Mouse (Mus musculus): Measurements from ENCODE around the gene Hhat. TPM values are rescaled to one million over a fixed set of nuclear protein-coding genes. Genes with fewer than 3 reads are reported as not detected.

Hhat gene
- polyA plus RNA-seq, 2 experiments from 2014 or later = 0.89 to 1.6 TPM

GRCm38 (mm10) chr1:192650586-192650985, 120.4 kb downstream of the Hhat start:
- no peak for ATAC-seq

- no peak for ATAC-seq
These were observed 121.0 kb downstream of the Hhat start for GRCm38 (mm10) chr1:192650023-192650422.

- ATAC-seq = no peak
These were observed 121.8 kb downstream of the Hhat start for GRCm38 (mm10) chr1:192649233-192649632.

- ATAC-seq = no peak
These were observed 123.7 kb downstream of the Hhat start for GRCm38 (mm10) chr1:192647361-192647760.

GRCm38 (mm10) chr1:192642126-192642525, 128.9 kb downstream of the Hhat start:
- ATAC-seq = no peak

GRCm38 (mm10) chr1:192639175-192639574, 131.8 kb downstream of the Hhat start:
- no peak for ATAC-seq

- no peak for ATAC-seq
These were observed 149.2 kb downstream of the Hhat start for GRCm38 (mm10) chr1:192621843-192622242.

GRCm38 (mm10) chr1:192613271-192613670, 157.8 kb downstream of the Hhat start:
- ATAC-seq = no peak

GRCm38 (mm10) chr1:192611996-192612739, 158.9 kb downstream of the Hhat start:
- no peak for ATAC-seq

GRCm38 (mm10) chr1:192606876-192607275, 164.1 kb downstream of the Hhat start:
- ATAC-seq = no peak

- ATAC-seq = no peak
These were observed 166.6 kb downstream of the Hhat start for GRCm38 (mm10) chr1:192604413-192604812.

GRCm38 (mm10) chr1:192603556-192603955, 167.5 kb downstream of the Hhat start:
- ATAC-seq = no peak

GRCm38 (mm10) chr1:192601206-192601605, 169.8 kb downstream of the Hhat start:
- no peak for ATAC-seq

- no peak for ATAC-seq
These were observed 171.3 kb downstream of the Hhat start for GRCm38 (mm10) chr1:192599746-192600145.

- no peak for ATAC-seq
These were observed 172.6 kb downstream of the Hhat start for GRCm38 (mm10) chr1:192598380-192598779.

GRCm38 (mm10) chr1:192595426-192595825, 175.6 kb downstream of the Hhat start:
- no peak for ATAC-seq

- no peak for ATAC-seq
These were observed 177.5 kb downstream of the Hhat start for GRCm38 (mm10) chr1:192593492-192593891.

GRCm38 (mm10) chr1:192587451-192587850, 183.6 kb downstream of the Hhat start:
- no peak for ATAC-seq

GRCm38 (mm10) chr1:192585289-192585688, 185.7 kb downstream of the Hhat start:
- ATAC-seq = no peak

GRCm38 (mm10) chr1:192582921-192583320, 188.1 kb downstream of the Hhat start:
- no peak for ATAC-seq

GRCm38 (mm10) chr1:192564691-192565090, 206.3 kb downstream of the Hhat start:
- no peak for ATAC-seq

GRCm38 (mm10) chr1:192559341-192559740, 211.7 kb downstream of the Hhat start:
- ATAC-seq = no peak

- ATAC-seq = no peak
These were observed 212.9 kb downstream of the Hhat start for GRCm38 (mm10) chr1:192557978-192558594.

GRCm38 (mm10) chr1:192555516-192555915, 215.5 kb downstream of the Hhat start:
- ATAC-seq = no peak
